Mouse (Mus musculus) stomach, embryonic 14.5 days (tissue): ENCODE data around the gene Rtl8a. TPM values are rescaled to one million over a fixed set of nuclear protein-coding genes. Genes with fewer than 3 reads are reported as not detected.
"Not testable (repeated sequence)": the region's sequence is repeated elsewhere in the genome, so short reads cannot be mapped to it uniquely, and the experiment has no call there.

Experiments used
- ATAC-seq: fragments of 200-750 bp; cut with Nextera tagmentation; 2 replicates; pipeline ENCODE4 v1.8.0; 2017; ENCODE audit warnings: low read depth, moderate TSS enrichment; ENCODE audit not compliant: insufficient number of reproducible peaks, insufficient read depth, low FRiP score
- H3K27ac ChIP-seq: fragments of 300-500 bp; sonication (generic); 2 replicates; pipeline ENCODE4 v1.5.1; 2014; ENCODE audit warnings: mild to moderate bottlenecking, low read length, moderate library complexity, mixed read lengths
- H3K27me3 ChIP-seq: fragments of 300-500 bp; sonication (generic); 2 replicates; pipeline ENCODE4 v1.6.1; 2014; ENCODE audit warnings: low read length, control low read depth, mixed read lengths; ENCODE audit not compliant: control insufficient read depth, insufficient read depth
- H3K36me3 ChIP-seq: fragments of 300-500 bp; sonication (generic); 2 replicates; pipeline ENCODE4 v1.6.1; 2014; ENCODE audit warnings: mild to moderate bottlenecking, control low read depth, low read length, moderate library complexity, mixed read lengths; ENCODE audit not compliant: control insufficient read depth, insufficient read depth
- H3K4me1 ChIP-seq: fragments of 300-500 bp; sonication (generic); 2 replicates; pipeline ENCODE4 v1.6.1; 2014; ENCODE audit warnings: low read length, control low read depth, mixed read lengths; ENCODE audit not compliant: control insufficient read depth, insufficient read depth
- H3K4me2 ChIP-seq: fragments of 300-500 bp; sonication (generic); replicated peaks from 2 replicates; pipeline ENCODE4 v1.6.1; 2014; ENCODE audit warnings: low read depth, low read length, control low read depth
- H3K4me3 ChIP-seq: fragments of 300-500 bp; sonication (generic); 2 replicates; pipeline ENCODE4 v1.5.1; 2014; ENCODE audit warnings: low read depth, low read length, control low read depth
- H3K9ac ChIP-seq: fragments of 300-500 bp; sonication (generic); replicated peaks from 2 replicates; pipeline ENCODE4 v1.6.1; 2014; ENCODE audit warnings: low read depth, mild to moderate bottlenecking, control low read depth, low read length, moderate library complexity, mixed read lengths
- H3K9me3 ChIP-seq: fragments of 300-500 bp; sonication (generic); 2 replicates; pipeline ENCODE4 v1.6.1; 2016; ENCODE audit warnings: low read depth, low read length, control low read depth; ENCODE audit not compliant: control insufficient read depth
- WGBS: fragments of 180-500 bp; shearing (Covaris S2); extraction: QIAGEN DNeasy Blood & Tissue Kit; methylation state at CpG from one replicate; pipeline ENCODE4 v1.1.7; 2014; 5-methylcytosine and 5-hydroxymethylcytosine counted together
- polyA plus RNA-seq: library from polyadenylated mRNA; unstranded; fragments of >200 nt; fragmentation: Nextera tagmentation; extraction: Ambion mirVana; gene quantifications from 2 replicates; pipeline ENCODE4 v1.2.1, GENCODE M21; 2014

Gene Rtl8a
- polyA plus RNA-seq, 1 experiment from 2014 or later: 69.6 TPM

DNA sequence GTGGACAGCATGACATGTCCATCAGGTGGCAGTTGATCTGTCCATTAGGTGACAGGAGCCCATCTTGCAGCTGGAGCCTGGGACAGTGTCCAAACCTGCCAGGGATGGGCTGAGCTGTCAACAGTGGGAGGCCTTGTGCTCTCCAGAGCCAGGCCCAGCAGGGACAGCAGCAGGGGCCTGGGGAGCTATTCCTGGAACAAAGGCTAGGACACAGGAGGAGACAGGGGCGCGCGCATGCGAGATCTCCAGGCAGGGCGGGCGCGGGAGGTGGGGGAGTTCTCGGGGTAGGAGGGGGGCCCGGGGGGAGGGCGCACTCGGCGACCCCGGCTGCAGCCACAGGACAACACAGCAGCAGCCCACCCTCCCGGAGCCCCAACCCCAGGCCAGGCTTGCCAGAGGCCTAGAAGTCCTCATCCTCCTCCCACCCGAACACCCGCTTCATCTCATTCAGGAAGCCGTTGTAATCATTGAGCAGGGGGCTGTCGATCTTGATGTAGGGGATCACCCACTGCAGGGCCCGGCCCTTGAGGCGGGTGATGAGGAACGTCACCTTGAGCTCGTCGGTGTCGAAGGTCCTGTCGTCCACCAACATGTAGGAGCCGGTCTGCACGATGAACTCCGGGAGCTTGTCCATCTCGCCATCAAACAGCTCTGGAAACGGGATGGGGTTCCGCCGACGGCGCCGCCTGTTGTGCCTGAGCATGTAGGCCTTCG is 26.2 kb upstream of the Rtl8a start:
- not testable (repeated sequence) for H3K9ac ChIP-seq, H3K4me1 ChIP-seq, H3K27me3 ChIP-seq, H3K36me3 ChIP-seq, H3K27ac ChIP-seq, H3K9me3 ChIP-seq, H3K4me2 ChIP-seq
- H3K4me3 ChIP-seq: peak overlapping the region; percentile 15; the same call in 1 of the 2 replicates
- no CpG with 5 or more reads among the region's 36 CpGs for WGBS
- ATAC-seq: peak; percentile 56

DNA sequence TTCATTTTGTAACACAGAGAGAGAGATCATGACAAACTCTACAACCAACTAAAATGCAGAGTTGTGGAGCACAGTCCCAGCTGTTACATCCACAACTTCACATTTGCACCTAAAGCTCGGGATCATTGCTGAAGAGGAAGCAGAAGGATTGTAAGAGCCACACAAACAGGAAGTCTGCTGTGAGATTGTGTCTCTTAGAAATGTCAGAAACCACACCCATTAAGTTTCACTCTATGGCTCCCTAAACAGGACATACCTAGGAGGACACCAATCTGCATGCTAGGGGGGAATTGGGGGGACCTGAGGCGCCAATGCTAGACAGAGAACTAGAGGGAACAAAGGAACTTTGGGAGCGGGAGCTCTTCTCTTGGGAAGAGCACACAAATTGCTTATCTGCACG is 9.4 kb upstream of the Rtl8a start:
- H3K9me3 ChIP-seq, ATAC-seq, H3K4me2 ChIP-seq, H3K9ac ChIP-seq, H3K4me1 ChIP-seq, H3K4me3 ChIP-seq, H3K27ac ChIP-seq, H3K36me3 ChIP-seq, H3K27me3 ChIP-seq: not testable (repeated sequence)
- 65% methylated on average over 4 of the region's 4 CpGs for WGBS

DNA sequence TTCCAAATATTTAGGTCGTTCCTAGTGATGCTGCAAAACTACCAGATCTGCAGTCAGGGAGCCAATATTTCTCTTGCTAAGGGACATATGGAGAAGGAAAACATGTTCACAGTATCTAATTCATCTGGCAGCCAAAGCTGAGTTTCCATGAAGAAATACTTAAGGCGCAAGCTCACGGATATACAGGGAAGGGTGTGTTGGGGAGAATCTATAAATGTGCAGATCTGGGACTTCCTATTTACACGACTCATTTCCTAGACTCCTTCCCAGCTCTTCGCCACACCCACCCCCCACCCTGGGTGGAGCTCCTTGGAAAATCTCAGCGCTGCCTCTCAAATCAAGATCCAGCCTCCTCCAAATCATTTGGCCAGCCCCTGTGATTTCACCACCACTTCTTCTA is 2.4 kb upstream of the Rtl8a start:
- Histone ChIP-seq H3K4me1 (no peaks in the 10 kb centered on the region), H3K36me3 (no peaks in the 10 kb centered on the region), H3K9ac (no peak overlapping the region), H3K4me2 (no peak overlapping the region), H3K4me3 (no peak overlapping the region), H3K27ac (no peak overlapping the region), H3K27me3 (no peaks in the 10 kb centered on the region), H3K9me3 (no peaks in the 10 kb centered on the region)
- WGBS: 77% methylated on average over 6 of the region's 6 CpGs
- no peak for ATAC-seq

DNA sequence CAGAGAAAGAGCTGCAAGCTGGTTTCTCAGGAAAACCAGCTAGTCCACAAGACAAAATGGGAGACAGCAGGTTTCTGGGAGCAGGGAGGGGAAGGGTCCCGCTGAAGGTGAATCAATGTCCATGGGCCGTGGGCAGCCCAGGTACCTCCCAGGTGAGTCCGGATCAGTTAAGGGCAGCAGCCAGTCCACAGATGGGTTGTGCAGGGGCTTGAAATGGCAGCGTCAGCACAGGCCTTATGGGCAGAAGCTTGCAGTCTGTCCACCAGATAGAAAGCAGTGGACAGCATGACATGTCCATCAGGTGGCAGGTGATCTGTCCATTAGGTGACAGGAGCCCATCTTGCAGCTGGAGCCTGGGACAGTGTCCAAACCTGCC is 890 bp downstream of the Rtl8a start:
- WGBS: 39% methylated on average over 4 of the region's 4 CpGs
- not testable (repeated sequence) for H3K4me2 ChIP-seq, H3K4me1 ChIP-seq, H3K4me3 ChIP-seq, H3K36me3 ChIP-seq, H3K9me3 ChIP-seq, H3K9ac ChIP-seq, H3K27ac ChIP-seq, H3K27me3 ChIP-seq, ATAC-seq

DNA sequence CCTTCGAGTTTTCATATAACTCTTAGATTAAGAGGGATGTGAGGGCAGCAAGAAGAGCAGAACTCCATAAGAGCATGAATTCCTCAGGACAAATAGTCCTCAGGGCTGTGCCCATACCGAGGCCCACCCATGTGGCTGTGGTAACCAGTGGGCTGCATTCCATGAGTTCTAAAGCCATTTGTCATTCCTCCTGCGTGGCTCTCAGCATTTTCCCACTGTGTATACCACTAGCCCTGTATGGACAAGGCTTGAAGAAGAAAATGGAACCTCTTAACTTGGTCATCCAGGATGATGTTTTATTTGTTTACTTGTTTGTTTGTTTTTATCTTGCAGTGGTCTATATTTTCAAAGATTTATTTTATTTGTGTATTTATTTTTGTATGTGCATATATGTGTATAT is 5.4 kb downstream of the Rtl8a start:
- not testable (repeated sequence) for H3K4me1 ChIP-seq, H3K4me3 ChIP-seq, H3K4me2 ChIP-seq, H3K36me3 ChIP-seq, ATAC-seq, H3K9ac ChIP-seq, H3K9me3 ChIP-seq, H3K27me3 ChIP-seq, H3K27ac ChIP-seq
- 47% methylated on average over 3 of the region's 3 CpGs for WGBS

DNA sequence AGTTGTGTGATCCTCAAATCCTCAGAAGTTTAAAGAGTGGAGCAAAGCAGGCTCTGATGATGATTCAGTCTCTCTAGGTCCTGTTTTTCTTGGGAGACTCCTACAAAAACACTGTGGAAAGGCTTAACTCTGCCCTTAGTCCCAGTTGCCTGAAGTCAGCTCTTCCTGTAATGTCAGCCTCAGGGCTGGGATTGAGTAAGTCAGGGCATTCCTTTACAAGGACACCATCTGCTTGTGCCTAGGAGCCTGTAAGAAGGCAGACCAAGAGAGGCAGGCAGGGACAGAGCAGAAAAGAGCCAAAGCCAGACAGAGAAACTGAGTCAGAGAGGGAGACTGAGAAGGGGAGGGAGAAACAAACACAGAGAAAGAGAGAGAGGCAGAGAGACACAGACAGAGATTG is 32.1 kb downstream of the Rtl8a start:
- not testable (repeated sequence) for H3K4me1 ChIP-seq, H3K36me3 ChIP-seq, H3K9ac ChIP-seq, H3K9me3 ChIP-seq, ATAC-seq, H3K27me3 ChIP-seq, H3K4me2 ChIP-seq, H3K27ac ChIP-seq, H3K4me3 ChIP-seq

DNA sequence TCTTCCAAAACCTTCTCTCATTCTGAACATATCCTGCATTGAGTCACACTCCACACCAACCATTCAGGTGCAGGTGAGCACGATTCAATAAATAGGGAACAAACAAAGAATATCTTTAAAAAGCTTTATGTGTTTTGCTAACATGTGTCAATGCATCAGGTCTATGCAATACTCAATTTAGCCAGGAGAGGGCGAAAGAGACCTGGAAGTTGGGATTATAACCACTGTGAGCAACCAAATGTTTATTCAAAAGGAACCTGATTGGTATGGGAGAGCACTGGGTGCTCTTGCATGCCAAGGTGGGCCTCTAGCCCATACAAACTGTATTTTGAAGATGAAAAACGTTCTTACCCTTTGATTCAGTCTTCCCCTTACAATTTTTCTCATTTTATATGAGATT is 32.9 kb downstream of the Rtl8a start:
- Histone ChIP-seq H3K4me2 (no peak overlapping the region), H3K9ac (no peak overlapping the region), H3K9me3 (no peaks in the 10 kb centered on the region), H3K36me3 (no peaks in the 10 kb centered on the region), H3K4me3 (no peak overlapping the region), H3K27me3 (no peaks in the 10 kb centered on the region), H3K4me1 (no peaks in the 10 kb centered on the region), H3K27ac (no peak overlapping the region)
- ATAC-seq: no peak
- 8% methylated on average over 3 of the region's 3 CpGs for WGBS

DNA sequence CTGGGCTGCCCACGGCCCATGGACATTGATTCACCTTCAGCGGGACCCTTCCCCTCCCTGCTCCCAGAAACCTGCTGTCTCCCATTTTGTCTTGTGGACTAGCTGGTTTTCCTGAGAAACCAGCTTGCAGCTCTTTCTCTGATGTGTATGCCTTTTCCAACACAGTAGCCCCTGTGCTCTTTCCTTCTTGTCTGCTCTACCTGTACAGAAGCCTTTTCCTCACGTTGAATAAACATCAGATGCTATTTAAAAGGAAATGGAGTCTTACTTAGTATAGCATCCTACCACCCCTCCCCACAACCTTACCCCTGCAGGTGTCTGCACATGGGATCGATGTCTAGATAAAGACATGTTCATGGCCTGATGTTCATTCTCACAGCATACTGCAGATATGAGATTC is 34.6 kb downstream of the Rtl8a start, which contains the start of gene Gm14597:
Gm14597 (minus strand) TSS at position 101 of the 400 bp plus-strand sequence.
- not testable (repeated sequence) for H3K36me3 ChIP-seq, H3K4me1 ChIP-seq, ATAC-seq, H3K27ac ChIP-seq, H3K9me3 ChIP-seq, H3K27me3 ChIP-seq
- Histone ChIP-seq H3K4me3 (peak within 1 kb of the TSS; percentile 32), H3K4me2 (peak within 1 kb of the TSS; percentile 47), H3K9ac (peak within 1 kb of the TSS; percentile 45; the same call in 1 of the 2 replicates)
- 81% methylated on average over 3 of the region's 4 CpGs for WGBS
